Mouse (Mus musculus) lung, postnatal 0 days (tissue): ENCODE data around the gene Gm6614. TPM values are rescaled to one million over a fixed set of nuclear protein-coding genes. Genes with fewer than 3 reads are reported as not detected.
"Not testable (repeated sequence)": the region's sequence is repeated elsewhere in the genome, so short reads cannot be mapped to it uniquely, and the experiment has no call there.

Experiments used
- ATAC-seq: fragments of 200-750 bp; cut with Nextera tagmentation; 2 replicates; pipeline ENCODE4 v1.8.0; 2017; ENCODE audit warnings: moderate library complexity
- DNase-seq: peaks from one replicate; pipeline ENCODE4 v3.0.0-alpha.2; 2016; ENCODE audit warnings: low spot score
- H3K27ac ChIP-seq: fragments of 300-500 bp; sonication (generic); 2 replicates; pipeline ENCODE4 v1.5.1; 2014; ENCODE audit warnings: antibody characterized with exemption, mild to moderate bottlenecking, low read length, mixed read lengths
- H3K27me3 ChIP-seq: fragments of 300-500 bp; sonication (generic); replicated peaks from 2 replicates; pipeline ENCODE4 v1.6.1; 2014; ENCODE audit warnings: low read length, mixed read lengths; ENCODE audit not compliant: insufficient read depth
- H3K36me3 ChIP-seq: fragments of 300-500 bp; sonication (generic); 2 replicates; pipeline ENCODE4 v1.6.1; 2014; ENCODE audit warnings: low read length, mixed read lengths; ENCODE audit not compliant: insufficient read depth
- H3K4me1 ChIP-seq: fragments of 300-500 bp; sonication (generic); 2 replicates; pipeline ENCODE4 v1.6.1; 2014; ENCODE audit warnings: antibody characterized with exemption, low read depth, low read length, mixed read lengths; ENCODE audit not compliant: insufficient read depth
- H3K4me2 ChIP-seq: fragments of 300-500 bp; sonication (generic); replicated peaks from 2 replicates; pipeline ENCODE4 v1.6.1; 2014; ENCODE audit warnings: low read depth, mild to moderate bottlenecking, low read length, moderate library complexity, mixed read lengths
- H3K4me3 ChIP-seq: fragments of 300-500 bp; sonication (generic); 2 replicates; pipeline ENCODE4 v1.5.1; 2014; ENCODE audit warnings: low read depth, low read length
- H3K9ac ChIP-seq: fragments of 300-500 bp; sonication (generic); replicated peaks from 2 replicates; pipeline ENCODE4 v1.6.1; 2014; ENCODE audit warnings: low read depth, mild to moderate bottlenecking
- H3K9me3 ChIP-seq: fragments of 300-500 bp; sonication (generic); 2 replicates; pipeline ENCODE4 v1.6.1; 2016; ENCODE audit warnings: low read length, mixed read lengths
- CTCF ChIP-seq: IDR thresholded peaks from 2 replicates; pipeline ENCODE4 v1.5.1; 2016; ENCODE audit warnings: antibody characterized with exemption, mild to moderate bottlenecking
- EP300 ChIP-seq: IDR thresholded peaks from 2 replicates; pipeline ENCODE4 v1.6.1; 2016; ENCODE audit warnings: antibody characterized with exemption, mild to moderate bottlenecking, control low read depth
- WGBS: fragments of 180-500 bp; shearing (Covaris S2); extraction: QIAGEN DNeasy Blood & Tissue Kit; methylation state at CpG from one replicate; pipeline ENCODE4 v1.1.7; 2014; 5-methylcytosine and 5-hydroxymethylcytosine counted together
- polyA plus RNA-seq: library from polyadenylated mRNA; unstranded; fragments of >200 nt; fragmentation: Nextera tagmentation; extraction: Ambion mirVana; gene quantifications from 2 replicates; pipeline ENCODE4 v1.2.1, GENCODE M21; 2015

Gm6614 gene
- polyA plus RNA-seq, result 0.08 TPM in 1 of 2 replicates, not detected in the other

DNA sequence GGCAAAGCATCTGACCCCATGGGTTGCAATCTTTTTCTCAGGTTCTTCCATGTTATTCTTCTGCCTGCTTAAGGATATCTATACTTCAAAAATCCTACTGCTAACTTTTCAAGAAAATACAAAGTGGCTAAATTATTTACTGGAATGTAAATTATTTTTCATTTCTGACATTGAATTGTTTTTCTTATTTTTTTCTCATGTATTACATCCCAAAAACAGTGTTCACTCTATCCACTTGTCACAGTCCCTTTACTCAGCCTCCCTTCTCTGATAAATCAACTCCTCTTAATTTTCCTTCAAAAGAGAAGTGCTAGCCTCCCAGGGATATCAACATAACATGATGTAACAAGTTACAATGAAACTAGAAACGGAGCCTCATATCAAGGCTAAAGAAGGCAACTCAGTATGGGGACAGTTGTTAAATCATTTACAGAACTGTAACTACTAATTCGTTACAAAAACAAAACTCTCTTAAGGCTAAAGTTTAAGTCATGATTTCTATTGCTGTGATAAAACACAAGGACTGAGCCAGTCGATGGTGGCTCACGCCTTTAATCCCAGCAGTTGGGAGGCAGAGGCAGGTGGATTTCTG, at the start of gene Gm6614:
Gm6614 (minus strand) TSS at position 51 of the 592 bp plus-strand sequence.
- no peak within 1 kb of the TSS for H3K4me3 ChIP-seq
- no peaks in the 10 kb centered on the region for H3K4me1 ChIP-seq
- H3K27ac ChIP-seq, result no peak within 1 kb of the TSS
- no peaks in the 10 kb centered on the region for H3K36me3 ChIP-seq
- H3K4me2 ChIP-seq, result no peak within 1 kb of the TSS
- no peaks in the 10 kb centered on the region for H3K9me3 ChIP-seq
- no peak within 1 kb of the TSS for H3K9ac ChIP-seq
- DNase-seq, result no peak
- no peaks in the 10 kb centered on the region for H3K27me3 ChIP-seq
- ATAC-seq, result no peak
- 79% methylated on average over 4 of the region's 4 CpGs for WGBS
- TF ChIP-seq CTCF (no peak), EP300 (no peak)

DNA sequence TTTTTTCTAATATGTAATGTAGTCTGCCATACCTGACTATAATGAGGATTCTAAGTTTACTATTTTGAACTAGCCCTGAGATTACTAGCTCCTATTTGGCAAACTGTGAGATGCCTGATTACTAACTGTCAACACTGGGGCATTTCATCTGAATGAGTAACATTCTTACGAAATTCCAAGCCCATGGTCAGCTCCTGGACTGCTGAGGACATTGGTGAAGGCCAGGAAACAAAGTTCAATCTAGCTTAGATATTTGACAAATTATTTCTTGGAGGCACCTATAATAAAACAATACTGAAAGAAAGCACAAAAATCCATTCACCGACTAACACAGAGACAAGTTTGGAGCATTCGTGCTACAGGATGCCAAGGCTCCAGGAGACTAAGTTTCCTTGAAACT, 47.1 kb upstream of the Gm6614 start:
- H3K27me3 ChIP-seq, H3K4me3 ChIP-seq, H3K4me2 ChIP-seq, ATAC-seq, H3K9me3 ChIP-seq, DNase-seq, H3K36me3 ChIP-seq, H3K4me1 ChIP-seq, H3K27ac ChIP-seq, H3K9ac ChIP-seq: not testable (repeated sequence)
- WGBS, result 73% methylated on average over 3 of the region's 3 CpGs

DNA sequence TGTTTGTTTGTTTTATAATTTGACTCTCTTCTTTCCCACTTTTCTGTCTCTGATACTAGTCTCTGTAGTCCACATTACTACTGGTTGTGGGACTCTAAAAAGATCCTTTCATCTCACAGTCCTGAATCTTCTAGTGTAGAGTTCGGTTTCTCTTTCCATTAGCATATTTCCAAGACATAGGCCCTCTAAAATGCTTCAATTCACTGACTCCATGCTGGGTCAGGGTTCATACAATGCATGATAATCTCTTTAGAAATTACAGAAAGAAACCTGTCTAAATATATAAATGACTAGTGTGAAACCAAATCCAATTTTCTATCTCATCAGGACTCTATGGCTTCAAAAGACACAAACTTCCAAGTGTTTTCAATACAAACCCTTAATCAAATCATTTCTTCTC, 36.5 kb upstream of the Gm6614 start:
- Histone ChIP-seq H3K4me1 (no peaks in the 10 kb centered on the region), H3K4me2 (no peak overlapping the region), H3K27me3 (no peaks in the 10 kb centered on the region), H3K9ac (no peak overlapping the region), H3K27ac (no peak overlapping the region), H3K36me3 (no peaks in the 10 kb centered on the region), H3K9me3 (no peaks in the 10 kb centered on the region), H3K4me3 (no peak overlapping the region)
- DNase-seq (no peak), ATAC-seq (no peak)
- WGBS, result 90% methylated on average over 1 of the region's 1 CpGs
- TF ChIP-seq CTCF (no peak), EP300 (no peak)

DNA sequence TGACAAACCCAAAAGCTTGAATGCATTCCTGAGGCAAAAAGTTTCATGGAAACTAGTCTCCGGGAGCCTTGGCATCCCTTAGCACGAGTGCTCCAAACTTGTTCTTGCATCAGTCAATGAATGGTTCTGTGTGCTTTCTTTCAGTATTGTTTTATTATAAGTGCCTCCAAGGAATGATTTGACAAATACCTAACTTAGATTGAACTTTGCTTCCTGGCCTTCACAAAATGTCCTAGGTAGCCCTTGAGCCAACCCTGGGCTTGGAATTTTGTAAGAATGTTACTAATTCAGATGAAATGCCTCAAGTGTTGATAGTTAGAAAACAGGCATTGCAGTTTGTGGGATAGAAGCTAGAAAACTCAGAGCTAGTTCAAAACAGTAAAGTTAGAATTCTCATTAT, 34.5 kb upstream of the Gm6614 start:
- Histone ChIP-seq H3K4me3 (no peak overlapping the region), H3K36me3 (no peaks in the 10 kb centered on the region), H3K4me1 (no peaks in the 10 kb centered on the region), H3K27ac (no peak overlapping the region), H3K27me3 (no peaks in the 10 kb centered on the region), H3K4me2 (no peak overlapping the region), H3K9me3 (no peaks in the 10 kb centered on the region), H3K9ac (no peak overlapping the region)
- WGBS, result 77% methylated on average over 2 of the region's 2 CpGs
- DNase-seq, result no peak
- ATAC-seq, result no peak
- TF ChIP-seq CTCF (no peak), EP300 (no peak)

DNA sequence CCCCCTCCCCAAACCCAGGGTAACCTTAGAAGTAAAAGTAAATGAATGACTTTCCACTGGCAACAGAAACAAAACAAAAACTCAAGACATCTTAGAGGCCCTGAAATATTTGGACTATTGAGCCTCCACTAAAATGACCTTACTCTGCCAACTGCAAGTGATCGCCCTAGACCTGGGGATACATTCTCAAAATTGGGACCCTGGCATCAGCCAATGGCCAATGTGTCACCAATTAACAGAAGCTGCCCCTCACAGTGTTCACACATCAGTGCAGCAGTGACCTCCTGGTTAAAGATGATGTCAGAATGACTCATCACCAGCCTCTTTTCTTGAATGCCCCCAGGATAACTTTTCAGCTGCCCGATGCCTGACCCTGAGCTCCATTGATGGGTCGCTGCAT, 30.7 kb upstream of the Gm6614 start:
- Histone ChIP-seq H3K9me3 (no peaks in the 10 kb centered on the region), H3K4me1 (no peaks in the 10 kb centered on the region), H3K9ac (no peak overlapping the region), H3K36me3 (no peaks in the 10 kb centered on the region), H3K27ac (no peak overlapping the region), H3K27me3 (no peaks in the 10 kb centered on the region), H3K4me2 (no peak overlapping the region), H3K4me3 (no peak overlapping the region)
- DNase-seq (no peak), ATAC-seq (no peak)
- TF ChIP-seq CTCF, result no peak
- TF ChIP-seq EP300, result no peak
- WGBS, result 87% methylated on average over 3 of the region's 3 CpGs

DNA sequence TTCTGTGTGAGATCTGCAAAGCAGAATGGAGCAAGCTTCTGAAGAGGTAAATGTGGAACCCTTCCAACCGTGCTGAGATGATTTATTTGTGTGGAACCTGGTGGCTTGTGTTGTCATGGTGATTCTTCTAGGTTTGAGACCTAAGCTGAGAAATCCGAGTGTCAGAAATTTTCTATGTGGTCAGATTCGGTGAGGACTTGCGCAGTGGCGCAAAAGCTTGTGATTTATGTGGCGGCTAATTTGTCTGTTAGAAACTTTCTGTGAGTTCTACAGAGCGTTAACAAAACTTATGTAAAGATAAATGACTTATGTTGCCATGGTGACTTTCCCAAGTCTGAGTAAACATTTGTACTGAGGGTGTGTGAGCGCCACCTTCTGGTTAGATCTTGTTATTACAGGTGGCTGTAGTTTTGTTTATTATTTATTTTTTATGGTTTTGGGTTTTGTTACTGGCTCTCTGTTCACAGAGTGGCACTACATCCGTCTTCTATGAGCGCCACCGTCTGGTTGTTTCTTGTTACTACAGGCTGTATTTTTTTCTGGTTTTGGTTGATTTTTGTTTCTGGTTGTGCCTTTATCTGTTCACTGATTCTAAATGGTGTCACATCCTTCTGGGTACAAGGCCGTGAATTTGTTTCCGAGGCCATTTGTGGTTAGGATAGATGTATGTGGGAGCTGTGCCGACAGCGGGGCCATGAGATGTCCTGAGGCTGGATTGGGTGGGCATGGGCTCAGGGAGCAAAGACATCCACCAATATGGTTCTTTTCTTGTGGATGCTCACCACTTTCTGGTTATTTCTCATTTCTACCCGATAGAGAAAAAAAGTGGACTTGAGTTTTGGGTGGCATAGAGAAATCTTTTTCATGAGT, 29.3 kb upstream of the Gm6614 start:
- H3K27ac ChIP-seq, result no peak overlapping the region
- H3K4me1 ChIP-seq, result no peaks in the 10 kb centered on the region
- H3K9ac ChIP-seq, result no peak overlapping the region
- no peaks in the 10 kb centered on the region for H3K27me3 ChIP-seq
- no peaks in the 10 kb centered on the region for H3K9me3 ChIP-seq
- H3K36me3 ChIP-seq, result no peaks in the 10 kb centered on the region
- no peak for TF ChIP-seq EP300
- peak; percentile 80 for TF ChIP-seq CTCF
- no peak overlapping the region for H3K4me3 ChIP-seq
- peak; percentile 90 for DNase-seq
- no peak overlapping the region for H3K4me2 ChIP-seq
- peak; percentile 65 for ATAC-seq
- 42% methylated on average over 16 of the region's 16 CpGs for WGBS
